Mouse (Mus musculus): ENCODE measurements around the gene Duox1.
A peak's percentile ranks its signal among the peaks of the same experiment; 100 is the strongest.
"Not testable (repeated sequence)": the region's sequence is repeated elsewhere in the genome, so short reads cannot be mapped to it uniquely, and the experiment has no call there.

The Duox1 gene

DNA sequence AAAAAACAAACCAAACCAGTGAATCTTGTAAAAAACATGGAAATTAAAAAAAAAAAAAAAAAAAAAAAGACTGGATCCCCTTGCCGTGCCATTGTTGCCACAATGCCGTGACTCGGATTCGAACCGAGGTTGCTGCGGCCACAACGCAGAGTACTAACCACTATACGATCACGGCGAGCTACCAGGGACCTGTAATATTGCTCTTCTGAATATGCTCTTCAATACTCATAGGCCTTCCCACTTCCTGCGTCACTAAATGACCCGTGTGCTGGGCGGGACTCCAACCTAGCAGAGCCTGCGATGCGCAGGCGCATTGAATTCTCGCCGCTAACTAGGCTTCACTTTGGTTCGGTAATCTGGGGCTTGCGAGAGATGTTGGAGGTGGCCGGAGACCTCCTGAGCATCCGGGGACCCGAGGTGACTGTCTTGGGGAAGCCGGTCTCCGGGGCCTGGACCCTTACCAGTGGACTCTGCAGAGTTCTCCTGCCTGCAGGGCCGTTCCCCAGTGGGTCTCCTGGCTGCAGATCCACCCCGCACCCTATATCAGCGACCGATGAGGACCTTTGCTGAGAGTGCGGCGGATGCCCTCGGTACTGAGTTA, 60.0 kb downstream of the Duox1 start:
- DNase-seq: peak; percentile 97 to 98

DNA sequence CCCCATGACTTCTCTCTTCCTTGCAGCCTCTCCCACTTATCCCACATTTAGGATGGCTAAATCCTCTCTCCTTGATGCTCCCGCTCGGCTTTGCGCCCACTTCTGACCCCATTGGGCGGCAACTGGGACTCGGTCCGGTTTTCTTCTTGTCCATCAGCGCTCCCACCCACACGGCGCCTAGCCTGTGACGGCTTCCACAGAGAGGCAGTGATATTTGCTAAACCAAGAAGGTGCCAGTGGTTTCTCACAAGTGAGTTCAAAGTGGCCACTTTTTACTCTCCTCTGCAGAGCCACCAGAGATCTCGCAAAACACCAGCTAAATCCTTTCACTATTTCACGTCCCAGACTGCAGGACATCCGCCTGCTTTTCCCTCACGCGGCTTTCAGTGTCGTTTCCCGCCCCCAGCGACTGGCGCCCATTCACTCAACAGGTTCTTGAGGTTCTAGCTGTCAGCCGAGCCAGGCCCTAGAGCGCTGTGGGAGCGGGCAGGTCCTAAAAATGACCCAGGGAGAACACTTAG, 60.6 kb downstream of the Duox1 start:
- DNase-seq: peak; percentile 64 to 70

DNA sequence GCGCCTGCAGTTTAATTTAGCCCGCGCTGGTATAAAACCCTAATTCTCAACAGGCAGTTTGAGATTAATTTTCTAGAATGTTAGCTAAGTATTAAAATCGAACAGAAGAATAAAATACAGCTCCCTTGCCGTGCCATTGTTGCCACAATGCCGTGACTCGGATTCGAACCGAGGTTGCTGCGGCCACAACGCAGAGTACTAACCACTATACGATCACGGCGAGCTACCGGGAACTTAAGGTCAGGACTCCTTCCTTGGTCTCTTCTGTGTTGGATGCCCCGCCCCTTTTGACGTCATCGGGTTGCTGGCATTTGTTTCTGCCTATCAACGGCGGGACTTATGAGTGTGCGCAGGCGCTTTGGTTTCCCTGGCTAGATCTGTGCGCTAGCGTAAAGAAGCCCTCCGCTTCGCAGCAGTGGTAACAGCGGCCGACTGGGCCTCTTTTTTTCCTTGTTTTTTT, 61.8 kb downstream of the Duox1 start:
- DNase-seq: peak; percentile 97 to 99

DNA sequence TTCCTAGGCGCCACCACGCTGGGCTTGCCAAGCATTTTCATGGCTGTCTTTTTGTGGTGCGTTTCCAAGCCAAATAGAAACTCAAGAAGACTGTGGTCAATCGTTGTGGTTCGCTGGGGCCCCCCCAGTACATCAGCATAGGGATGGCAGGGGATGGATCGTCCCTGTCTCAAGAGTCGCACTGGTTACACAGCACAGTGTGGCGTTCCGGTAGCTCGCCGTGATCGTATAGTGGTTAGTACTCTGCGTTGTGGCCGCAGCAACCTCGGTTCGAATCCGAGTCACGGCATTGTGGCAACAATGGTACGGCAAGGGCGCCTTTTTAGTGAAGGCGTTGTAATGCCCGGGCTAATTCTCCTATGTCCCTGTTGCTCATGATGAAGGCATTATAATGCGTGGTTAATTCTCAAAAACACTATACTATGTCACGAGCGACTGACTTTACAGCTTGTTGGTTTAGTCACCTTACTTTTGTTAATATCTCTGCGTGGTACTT, 62.3 kb downstream of the Duox1 start:
- peak; percentile 78 to 81 for DNase-seq

DNA sequence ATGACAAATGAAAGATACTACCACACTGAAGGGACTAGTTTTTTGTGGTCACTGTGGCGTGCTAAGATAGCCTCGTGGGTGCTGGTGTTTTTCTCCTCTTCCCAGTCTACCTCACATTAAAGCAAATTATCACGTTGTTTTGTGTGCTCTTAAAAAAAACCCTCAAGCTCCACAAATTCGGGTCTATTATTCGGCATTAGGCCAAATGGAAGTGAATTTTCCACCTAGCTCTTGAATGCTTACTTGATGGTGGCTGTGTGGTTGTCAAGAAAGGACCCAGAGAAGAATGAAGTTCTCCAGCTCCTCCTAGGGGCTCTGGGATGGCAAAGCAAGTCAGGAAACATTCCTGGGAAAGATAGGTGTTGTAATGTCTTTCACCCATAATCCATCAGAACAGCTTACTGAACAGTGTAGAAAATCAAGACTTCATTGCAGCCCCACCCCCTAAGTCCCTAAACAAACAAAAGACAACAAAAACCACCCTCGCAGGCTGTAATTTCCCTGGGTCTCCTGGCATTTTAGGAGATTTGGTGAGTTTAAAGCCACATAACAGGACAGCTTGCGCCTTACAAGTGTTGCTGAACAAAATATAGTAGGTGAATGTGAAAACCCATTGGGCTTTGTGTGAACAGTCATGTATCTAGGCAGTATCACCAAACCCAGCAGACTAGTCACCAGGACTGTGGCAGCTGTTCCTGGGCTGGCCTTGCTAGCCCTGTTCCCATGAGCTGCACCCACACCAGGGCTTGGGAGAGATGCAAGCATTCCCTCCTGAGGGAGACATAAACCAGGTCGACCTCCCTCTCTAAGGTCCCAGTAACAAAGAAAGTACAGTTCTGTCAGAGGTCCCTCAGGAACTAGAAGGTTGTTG, 63.2 kb downstream of the Duox1 start:
- DNase-seq: peak; percentile 71 to 76

DNA sequence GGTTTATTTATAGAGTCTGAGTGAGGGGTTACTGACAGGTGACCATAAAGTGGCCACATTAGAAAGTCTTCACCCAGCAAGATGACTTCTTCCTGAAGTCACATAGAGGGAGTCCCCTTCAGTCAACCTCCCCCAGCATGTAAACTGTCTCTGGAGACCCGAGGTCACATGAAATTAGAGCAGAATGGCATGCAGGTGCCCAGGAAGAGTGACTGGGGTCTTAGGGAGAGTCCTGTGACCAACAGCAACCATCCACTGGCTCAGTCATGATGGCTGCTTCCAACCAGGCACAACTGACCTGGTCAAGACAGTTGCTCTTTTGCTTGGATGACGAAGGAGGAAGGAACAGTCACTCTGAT, 63.8 kb downstream of the Duox1 start:
- DNase-seq: peak in 1 of 2 experiments; percentile 7

DNA sequence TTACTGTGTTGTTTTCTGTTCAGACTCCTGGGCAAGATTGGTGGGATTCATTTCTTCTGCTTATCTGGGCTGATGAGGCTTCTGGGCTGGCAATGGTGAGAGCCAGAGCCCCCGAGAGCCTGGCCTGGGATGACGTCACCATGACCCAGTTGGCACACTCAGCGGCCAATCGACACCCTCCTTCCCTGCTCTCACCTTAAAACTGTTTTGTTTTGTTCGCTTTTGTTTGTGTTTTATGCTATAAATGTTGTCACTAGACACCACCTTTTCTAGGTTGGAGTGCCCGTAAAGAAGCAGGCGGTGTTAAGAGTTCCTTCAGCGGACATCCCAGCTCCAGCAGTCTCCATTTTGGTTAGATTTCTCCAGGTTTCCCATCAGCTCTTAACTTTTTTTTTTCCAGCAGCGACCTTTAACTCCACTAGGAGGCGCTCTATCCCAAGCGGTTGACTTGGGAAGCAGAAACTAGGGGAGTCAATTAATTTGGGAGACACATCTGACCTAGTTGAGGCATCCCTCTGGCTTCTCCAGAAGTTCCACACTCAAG, 65.4 kb downstream of the Duox1 start:
- peak; percentile 87 to 91 for DNase-seq

DNA sequence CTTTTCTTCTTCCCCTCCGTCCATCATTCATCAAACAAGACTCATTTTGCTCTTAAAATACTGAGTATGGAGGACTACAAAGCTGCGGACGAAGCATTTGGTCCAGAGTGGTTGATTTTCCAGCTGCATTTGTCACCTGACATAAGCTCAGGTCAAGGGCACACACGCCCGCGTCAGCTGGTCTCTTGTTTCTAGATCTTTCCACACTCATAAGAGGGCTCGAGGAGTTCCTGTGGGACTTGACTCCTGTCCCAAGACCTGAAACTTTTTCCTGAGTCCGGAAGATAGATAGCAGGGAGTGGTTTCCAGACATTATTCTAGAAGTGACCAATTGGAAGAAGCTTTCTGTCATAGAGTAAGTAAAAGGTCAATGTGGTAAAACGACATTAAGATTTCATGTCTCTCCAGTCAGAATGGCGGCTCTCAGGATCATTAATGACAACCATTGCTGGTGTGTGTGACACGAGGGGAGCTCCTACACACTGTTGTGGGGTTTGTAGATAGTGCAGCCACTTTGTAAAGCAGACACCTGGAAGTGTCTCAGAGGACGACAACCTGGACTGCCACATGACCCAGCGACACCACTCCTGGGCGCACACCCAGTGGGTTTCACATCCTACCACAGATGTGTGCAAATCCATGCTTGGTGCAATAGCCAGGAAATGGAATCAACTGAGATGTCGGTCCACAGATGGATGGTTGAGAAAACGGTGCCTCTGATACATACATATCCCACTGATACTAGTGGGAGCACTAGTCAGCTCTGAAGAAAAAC, 66.0 kb downstream of the Duox1 start:
- DNase-seq: peak in 1 of 2 experiments; percentile 6

DNA sequence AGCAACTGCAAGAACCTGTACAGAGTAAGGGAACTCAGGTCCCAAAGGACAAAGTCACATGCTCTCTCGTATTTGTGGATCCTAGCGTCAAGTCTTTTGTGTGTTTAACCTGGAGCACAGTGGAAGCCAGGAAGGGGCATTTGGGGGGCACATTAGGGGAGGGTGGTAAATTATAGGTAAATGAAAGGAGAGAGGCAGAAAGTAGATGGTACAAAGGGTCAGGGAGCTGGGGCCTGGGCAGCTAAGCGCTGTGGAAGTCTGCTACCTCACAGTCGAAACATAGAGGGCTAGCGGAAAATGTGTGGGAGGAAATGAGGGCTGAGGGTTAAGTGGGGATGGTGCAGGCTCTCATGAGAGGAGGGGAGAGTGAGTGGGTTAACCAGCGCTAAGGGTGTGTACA, 66.6 kb downstream of the Duox1 start:
- DNase-seq: no peak

DNA sequence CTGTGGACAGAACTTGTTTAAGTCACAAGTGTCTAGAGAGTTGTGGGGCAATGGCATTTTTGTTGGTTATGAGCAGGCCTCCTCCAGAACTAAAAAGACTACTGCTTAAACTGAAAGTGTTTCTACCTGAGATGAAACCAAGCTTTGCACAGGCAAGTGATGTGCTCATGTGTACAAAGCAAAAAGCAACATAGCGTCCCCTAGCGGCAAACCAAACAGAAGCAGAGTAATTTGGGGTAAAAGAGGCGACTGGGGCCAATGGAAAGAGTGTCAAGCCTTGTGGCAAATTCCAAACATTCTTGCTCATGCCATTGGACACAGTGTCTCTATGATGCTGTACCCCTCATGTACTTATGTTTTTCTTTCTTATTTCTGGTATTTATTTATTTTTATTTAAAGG, 69.6 kb downstream of the Duox1 start:
- DNase-seq: no peak

DNA sequence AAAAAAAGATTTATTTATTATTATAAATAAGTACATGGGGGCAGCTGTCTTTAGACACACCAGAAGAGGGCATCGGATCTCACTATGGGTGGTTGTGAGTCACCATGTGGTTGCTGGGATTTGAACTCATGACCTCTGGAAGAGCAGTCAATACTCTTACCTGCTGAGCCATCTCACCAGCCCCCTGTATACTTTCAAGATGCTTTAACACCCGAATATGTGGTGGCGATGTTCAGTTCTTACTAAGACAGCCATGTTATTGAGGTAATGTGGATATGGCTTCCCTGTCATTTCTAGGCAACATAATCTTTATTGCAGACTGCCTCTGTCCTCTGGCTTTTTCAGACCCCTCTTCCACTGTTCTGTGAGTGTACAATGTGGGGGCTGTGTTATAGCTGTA, 71.7 kb downstream of the Duox1 start:
- DNase-seq: not testable (repeated sequence)

DNA sequence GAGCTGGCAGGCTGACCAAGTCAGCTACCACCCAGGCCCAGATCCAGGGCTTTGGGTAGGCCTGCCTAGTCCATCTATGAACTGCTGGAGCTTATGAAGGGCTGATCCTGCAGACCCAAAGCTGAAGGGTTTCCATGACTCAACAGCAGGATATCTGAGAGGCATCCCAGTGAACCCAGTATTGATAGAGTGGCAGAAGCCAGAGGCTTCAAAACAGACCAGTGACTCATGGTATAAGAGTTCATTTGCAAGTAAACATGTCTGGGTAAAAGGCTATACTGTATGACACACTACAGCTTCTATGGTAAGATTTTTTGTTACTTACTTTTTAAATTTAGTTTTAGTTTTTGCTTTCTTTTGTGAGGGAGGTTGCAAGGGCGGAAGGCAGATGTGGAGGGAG, 80.7 kb downstream of the Duox1 start:
- no peak for DNase-seq
